Mouse (Mus musculus) heart, embryonic 12.5 days (tissue): ENCODE data around the gene Htra3. TPM values are rescaled to one million over a fixed set of nuclear protein-coding genes. Genes with fewer than 3 reads are reported as not detected.

Experiments used
- ATAC-seq: fragments of 200-750 bp; cut with Nextera tagmentation; 2 replicates; pipeline ENCODE4 v1.8.0; 2017; ENCODE audit warnings: moderate TSS enrichment, moderate library complexity; ENCODE audit not compliant: insufficient number of reproducible peaks, low FRiP score
- H3K27ac ChIP-seq: fragments of 300-500 bp; sonication (generic); 2 replicates; pipeline ENCODE4 v1.5.1; 2016; ENCODE audit warnings: mild to moderate bottlenecking, moderate library complexity; ENCODE audit not compliant: poor library complexity, severe bottlenecking
- H3K27me3 ChIP-seq: fragments of 300-500 bp; sonication (generic); replicated peaks from 2 replicates; pipeline ENCODE4 v1.6.1; 2016; ENCODE audit warnings: mild to moderate bottlenecking, moderate library complexity
- H3K36me3 ChIP-seq: fragments of 300-500 bp; sonication (generic); 2 replicates; pipeline ENCODE4 v1.6.1; 2016; ENCODE audit warnings: mild to moderate bottlenecking, moderate library complexity
- H3K4me1 ChIP-seq: fragments of 300-500 bp; sonication (generic); replicated peaks from 2 replicates; pipeline ENCODE4 v1.6.1; 2016; ENCODE audit warnings: mild to moderate bottlenecking
- H3K4me2 ChIP-seq: fragments of 300-500 bp; sonication (generic); 2 replicates; pipeline ENCODE4 v1.6.1; 2016; ENCODE audit warnings: mild to moderate bottlenecking, moderate library complexity
- H3K4me3 ChIP-seq: fragments of 300-500 bp; sonication (generic); 2 replicates; pipeline ENCODE4 v1.5.1; 2016; ENCODE audit warnings: mild to moderate bottlenecking
- H3K9ac ChIP-seq: fragments of 300-500 bp; sonication (generic); 2 replicates; pipeline ENCODE4 v1.6.1; 2016; ENCODE audit warnings: mild to moderate bottlenecking, moderate library complexity
- H3K9me3 ChIP-seq: fragments of 300-500 bp; sonication (generic); replicated peaks from 2 replicates; pipeline ENCODE4 v1.6.1; 2016; ENCODE audit warnings: mild to moderate bottlenecking, moderate library complexity
- WGBS: fragments of 180-500 bp; shearing (Covaris S2); methylation state at CpG from one replicate; pipeline ENCODE4 v1.1.7; 2016; 5-methylcytosine and 5-hydroxymethylcytosine counted together
- polyA plus RNA-seq: library from polyadenylated mRNA; unstranded; fragments of >200 nt; fragmentation: Nextera tagmentation; extraction: Ambion mirVana; gene quantifications from 2 replicates; pipeline ENCODE4 v1.2.1, GENCODE M21; 2016

Gene Htra3
- polyA plus RNA-seq, 1 experiment from 2014 or later: 4.3 TPM

DNA sequence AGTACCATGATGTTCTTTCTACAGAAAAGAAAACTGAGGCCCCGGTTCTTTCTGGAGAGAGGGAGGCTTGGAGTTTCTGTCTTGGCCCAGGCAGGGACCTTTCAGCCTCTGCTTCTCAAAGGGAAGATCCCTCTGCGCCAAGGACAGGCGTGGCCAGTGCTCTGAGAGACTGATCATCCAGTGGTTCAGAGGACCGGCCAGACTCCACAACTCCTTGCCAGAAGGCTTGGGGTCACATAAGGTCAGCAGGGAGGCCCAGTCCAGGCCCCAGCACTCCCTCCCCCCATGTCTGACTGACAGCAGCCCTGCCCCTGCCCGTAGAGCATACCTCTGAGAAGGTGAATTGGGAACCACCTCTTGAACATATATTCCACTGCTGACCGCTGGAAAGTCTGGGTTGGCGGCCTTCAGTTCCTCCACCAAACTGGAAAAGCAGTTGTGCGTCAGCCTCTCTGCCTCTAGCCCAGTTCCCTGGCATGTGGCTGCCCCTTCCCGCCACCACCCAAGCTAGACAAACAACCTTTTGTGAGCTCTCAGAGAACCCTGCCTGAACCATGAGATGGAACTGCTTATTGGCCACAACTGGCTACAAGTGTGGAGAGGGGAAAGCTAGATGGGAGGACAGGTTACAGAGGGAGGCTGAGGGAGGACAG is 25.7 kb downstream of the Htra3 start:
- Histone ChIP-seq H3K9ac (no peak overlapping the region), H3K27me3 (no peaks in the 10 kb centered on the region)

DNA sequence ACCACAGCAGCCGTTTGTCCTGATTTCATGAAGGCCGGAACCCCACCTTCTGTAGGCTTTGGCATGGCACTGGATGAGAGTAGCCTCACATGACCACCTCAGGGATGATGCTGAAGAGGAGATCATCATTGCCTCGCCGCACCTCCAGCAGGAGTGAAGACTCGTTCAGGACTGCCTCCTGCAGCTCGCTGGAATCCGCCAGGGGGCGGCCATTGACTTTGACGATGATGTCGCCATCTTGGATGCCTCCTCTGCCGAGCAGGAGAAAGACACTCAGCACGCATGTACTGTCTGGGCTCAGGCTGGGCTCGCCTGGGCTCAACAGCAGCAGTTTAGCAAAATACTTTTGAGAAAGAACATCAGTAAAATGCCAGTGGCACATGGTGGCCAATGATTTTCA is 26.7 kb downstream of the Htra3 start:
- Histone ChIP-seq H3K4me3 (no peak overlapping the region), H3K9me3 (no peaks in the 10 kb centered on the region), H3K27ac (no peak overlapping the region), H3K27me3 (no peaks in the 10 kb centered on the region), H3K4me1 (peaks cover 3% of the 10 kb centered on the region), H3K4me2 (no peak overlapping the region), H3K9ac (no peak overlapping the region), H3K36me3 (no peaks in the 10 kb centered on the region)
- WGBS: 83% methylated on average over 13 of the region's 13 CpGs
- ATAC-seq: no peak

More for the DNA sequence above, 25.7 kb downstream of the Htra3 start:
- 71% methylated on average over 9 of the region's 9 CpGs for whole genome bisulfite sequencing
- Histone ChIP-seq H3K9me3 (no peaks in the 10 kb centered on the region), H3K4me2 (no peak overlapping the region), H3K4me3 (no peak overlapping the region), H3K27ac (no peak overlapping the region), H3K4me1 (peaks cover 3% of the 10 kb centered on the region), H3K36me3 (no peaks in the 10 kb centered on the region)
- ATAC-seq: no peak

DNA sequence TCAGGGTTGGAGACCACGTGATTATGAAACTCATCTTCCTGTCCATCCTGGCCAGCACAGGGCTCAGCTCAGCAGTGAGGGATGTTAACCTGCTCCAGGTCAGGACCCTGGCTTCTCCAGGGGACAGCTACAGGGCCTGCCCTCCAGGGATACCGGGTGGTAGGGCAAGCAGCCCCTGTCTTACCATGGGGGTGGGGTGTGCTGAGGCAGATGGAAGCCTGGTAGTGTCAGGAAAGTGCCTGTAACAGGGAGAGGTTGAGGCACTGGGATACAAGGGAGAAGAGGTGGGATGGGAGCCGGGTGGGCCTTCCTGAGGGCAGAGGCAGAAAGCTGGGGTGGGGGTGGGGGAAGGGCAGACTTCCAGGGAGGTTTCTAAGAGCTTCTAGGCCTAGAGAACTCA is 27.3 kb downstream of the Htra3 start:
- Histone ChIP-seq H3K36me3 (no peaks in the 10 kb centered on the region), H3K27me3 (0 out of 2 replicates have a peak, but pooled peaks cover 5% of the 10 kb centered on the region), H3K4me3 (no peak overlapping the region), H3K9ac (no peak overlapping the region), H3K4me2 (no peak overlapping the region), H3K4me1 (peaks cover 3% of the 10 kb centered on the region), H3K9me3 (no peaks in the 10 kb centered on the region), H3K27ac (no peak overlapping the region)
- 0 out of 2 replicates have a peak, but pooled peaks have one; percentile 25 for ATAC-seq
- WGBS: 81% methylated on average over 3 of the region's 3 CpGs

GRCm38 (mm10) chr5:35648230-35648629 is 31.4 kb downstream of the Htra3 start:
- no peaks in the 10 kb centered on the region for H3K36me3 ChIP-seq
- 71% methylated on average over 2 of the region's 2 CpGs for WGBS
- H3K9me3 ChIP-seq: no peaks in the 10 kb centered on the region
- no peak overlapping the region for H3K9ac ChIP-seq
- no peak for ATAC-seq
- no peak overlapping the region for H3K27ac ChIP-seq
- H3K27me3 ChIP-seq: 0 out of 2 replicates have a peak, but pooled peaks cover 16% of the 10 kb centered on the region
- no peak overlapping the region for H3K4me3 ChIP-seq
- H3K4me2 ChIP-seq: no peak overlapping the region
- peaks cover 20% of the 10 kb centered on the region for H3K4me1 ChIP-seq

DNA sequence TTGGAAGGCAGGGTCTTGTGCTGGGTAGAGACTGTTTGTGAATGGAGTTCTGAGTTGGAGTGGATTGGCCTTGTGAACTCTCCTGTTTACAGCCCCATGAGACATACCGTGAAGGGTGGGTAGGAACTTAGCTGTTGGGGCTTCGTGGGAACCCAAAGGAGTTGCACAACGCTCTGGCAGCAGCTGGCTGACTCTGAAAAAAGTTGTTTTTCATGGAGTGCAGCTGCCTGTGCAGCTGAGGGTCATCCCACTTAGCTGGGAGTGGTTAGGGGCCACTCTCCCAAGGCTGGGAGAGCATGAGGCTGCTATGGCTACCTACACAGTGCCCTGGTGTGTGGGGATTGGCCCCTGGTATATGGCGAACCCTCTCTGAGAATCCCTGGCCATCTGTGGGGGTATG is 32.0 kb downstream of the Htra3 start:
- Histone ChIP-seq H3K9me3 (no peaks in the 10 kb centered on the region), H3K27me3 (0 out of 2 replicates have a peak, but pooled peaks cover 17% of the 10 kb centered on the region), H3K4me3 (no peak overlapping the region), H3K9ac (no peak overlapping the region), H3K27ac (no peak overlapping the region), H3K36me3 (no peaks in the 10 kb centered on the region), H3K4me1 (peaks cover 21% of the 10 kb centered on the region), H3K4me2 (no peak overlapping the region)
- 75% methylated on average over 4 of the region's 4 CpGs for WGBS
- ATAC-seq: no peak

- Histone ChIP-seq H3K27me3 (0 out of 2 replicates have a peak, but pooled peaks cover 17% of the 10 kb centered on the region), H3K4me3 (no peak overlapping the region), H3K36me3 (no peaks in the 10 kb centered on the region), H3K9me3 (no peaks in the 10 kb centered on the region), H3K4me1 (peaks cover 27% of the 10 kb centered on the region), H3K27ac (no peak overlapping the region), H3K9ac (no peak overlapping the region), H3K4me2 (no peak overlapping the region)
- ATAC-seq: no peak
- WGBS: 83% methylated on average over 1 of the region's 1 CpGs
These were observed 32.7 kb downstream of the Htra3 start for GRCm38 (mm10) chr5:35646927-35647326.

GRCm38 (mm10) chr5:35645938-35646493 is 33.6 kb downstream of the Htra3 start:
- no peak overlapping the region for H3K4me3 ChIP-seq
- ATAC-seq: no peak
- H3K9ac ChIP-seq: no peak overlapping the region
- H3K4me1 ChIP-seq: peaks cover 35% of the 10 kb centered on the region
- 71% methylated on average over 6 of the region's 6 CpGs for WGBS
- no peaks in the 10 kb centered on the region for H3K36me3 ChIP-seq
- H3K9me3 ChIP-seq: no peaks in the 10 kb centered on the region
- H3K27me3 ChIP-seq: 0 out of 2 replicates have a peak, but pooled peaks cover 17% of the 10 kb centered on the region
- no peak overlapping the region for H3K27ac ChIP-seq
- no peak overlapping the region for H3K4me2 ChIP-seq

- Histone ChIP-seq H3K27ac (no peak overlapping the region), H3K4me1 (peaks cover 35% of the 10 kb centered on the region), H3K9me3 (no peaks in the 10 kb centered on the region), H3K4me3 (no peak overlapping the region), H3K9ac (no peak overlapping the region), H3K27me3 (0 out of 2 replicates have a peak, but pooled peaks cover 17% of the 10 kb centered on the region), H3K36me3 (no peaks in the 10 kb centered on the region), H3K4me2 (no peak overlapping the region)
- 54% methylated on average over 4 of the region's 4 CpGs for WGBS
- ATAC-seq: no peak
These were observed 35.5 kb downstream of the Htra3 start for GRCm38 (mm10) chr5:35644082-35644481.

DNA sequence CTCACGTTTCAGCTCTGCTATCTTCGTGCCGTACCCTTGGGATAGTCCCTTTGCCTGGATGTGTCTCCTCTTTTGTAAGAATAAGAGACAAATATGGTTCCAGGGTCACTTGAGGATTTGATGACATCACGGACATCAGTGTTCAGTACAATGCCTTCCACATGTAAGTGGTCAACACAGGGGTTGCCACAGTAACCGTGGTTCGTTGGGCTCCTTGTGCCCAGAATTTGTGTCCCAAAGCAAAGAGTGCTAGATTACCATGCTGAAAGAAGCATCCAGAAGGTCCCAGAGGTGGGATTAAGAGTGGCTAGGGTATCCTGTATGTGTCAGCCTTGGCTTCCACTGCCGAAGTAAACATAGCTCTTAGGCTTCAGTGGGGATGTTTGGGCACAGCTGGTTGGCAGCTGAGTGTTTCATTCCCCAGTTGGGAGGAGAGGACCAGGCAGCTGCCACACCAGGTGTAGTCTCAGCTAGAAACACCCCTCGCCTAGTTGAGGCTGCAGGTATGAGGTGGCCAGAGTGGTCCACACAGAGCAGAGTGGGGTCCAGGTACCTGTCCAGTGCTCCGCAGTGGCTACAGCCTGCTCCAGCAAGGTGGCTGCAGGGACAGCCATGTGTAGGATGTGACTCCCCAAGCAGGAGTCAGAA is 36.1 kb downstream of the Htra3 start:
- no peak overlapping the region for H3K4me3 ChIP-seq
- H3K36me3 ChIP-seq: no peaks in the 10 kb centered on the region
- H3K4me1 ChIP-seq: peaks cover 35% of the 10 kb centered on the region
- no peak overlapping the region for H3K27ac ChIP-seq
- no peak overlapping the region for H3K4me2 ChIP-seq
- WGBS: 77% methylated on average over 9 of the region's 9 CpGs
- H3K9me3 ChIP-seq: no peaks in the 10 kb centered on the region
- ATAC-seq: no peak
- 0 out of 2 replicates have a peak, but pooled peaks cover 17% of the 10 kb centered on the region for H3K27me3 ChIP-seq
- H3K9ac ChIP-seq: no peak overlapping the region

DNA sequence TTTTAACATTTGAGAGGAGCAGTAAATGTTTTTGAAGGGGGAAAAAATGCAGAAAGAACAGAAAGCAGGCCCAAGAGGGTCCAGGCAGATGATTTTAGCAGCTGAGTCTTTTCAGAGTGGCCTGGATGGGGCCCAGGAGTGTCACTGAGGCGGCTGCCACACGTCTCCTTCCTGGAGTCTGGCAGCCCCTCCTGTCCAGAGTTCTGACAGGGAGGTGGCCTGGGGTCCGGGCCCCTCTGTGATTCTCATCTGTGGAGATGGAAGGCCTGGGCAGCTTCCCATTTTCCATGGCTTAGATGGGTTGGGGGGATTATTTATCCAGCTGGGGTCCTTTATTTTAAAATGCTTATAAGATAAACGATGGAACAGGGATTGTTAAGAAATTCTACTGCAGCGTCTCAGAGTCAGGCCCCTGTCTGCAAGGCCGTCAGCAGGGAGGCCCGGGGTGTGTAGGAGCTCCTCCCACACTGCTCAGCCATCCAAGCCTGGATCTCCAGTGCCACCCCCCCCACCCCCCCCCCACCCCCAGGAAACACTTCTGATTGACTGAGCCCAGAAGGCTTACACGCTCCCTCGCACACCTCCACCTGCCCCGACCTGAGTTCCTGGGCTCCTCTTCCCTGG is 37.5 kb downstream of the Htra3 start:
- peaks cover 19% of the 10 kb centered on the region; the same call in 1 of the 2 replicates for H3K27me3 ChIP-seq
- ATAC-seq: no peak
- H3K4me1 ChIP-seq: peaks cover 35% of the 10 kb centered on the region
- no peaks in the 10 kb centered on the region for H3K36me3 ChIP-seq
- WGBS: 47% methylated on average over 10 of the region's 10 CpGs
- H3K9ac ChIP-seq: no peak overlapping the region; the same call in 1 of the 2 replicates
- no peak overlapping the region for H3K4me3 ChIP-seq
- H3K27ac ChIP-seq: no peak overlapping the region
- H3K4me2 ChIP-seq: no peak overlapping the region
- no peaks in the 10 kb centered on the region for H3K9me3 ChIP-seq

DNA sequence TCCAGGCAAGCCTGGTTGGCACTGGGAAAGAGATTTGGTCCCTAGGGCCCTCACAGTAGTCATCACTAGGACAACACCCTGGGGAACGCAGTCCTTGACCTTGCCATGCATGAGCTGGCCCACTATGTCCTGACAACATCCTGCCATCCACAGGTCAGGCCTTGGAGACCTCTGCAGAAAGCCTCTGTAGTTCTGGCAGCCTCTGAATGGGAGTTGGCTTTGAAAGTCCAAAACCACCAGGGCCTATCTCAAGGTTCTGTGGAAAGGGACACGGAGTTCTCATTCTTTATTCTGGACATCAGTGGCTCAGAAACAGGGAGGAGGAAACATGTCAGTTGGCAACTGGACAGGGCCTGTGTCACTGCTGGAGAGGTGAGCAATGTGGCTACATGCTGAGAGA is 43.6 kb downstream of the Htra3 start:
- no peak overlapping the region for H3K4me3 ChIP-seq
- ATAC-seq: no peak

More for the DNA sequence above, 43.6 kb downstream of the Htra3 start:
- Histone ChIP-seq H3K4me1 (peaks cover 8% of the 10 kb centered on the region; the same call in 1 of the 2 replicates), H3K4me2 (no peak overlapping the region), H3K27me3 (peaks cover 30% of the 10 kb centered on the region), H3K9me3 (no peaks in the 10 kb centered on the region), H3K36me3 (no peaks in the 10 kb centered on the region), H3K9ac (no peak overlapping the region), H3K27ac (no peak overlapping the region)
- 60% methylated on average over 2 of the region's 2 CpGs for WGBS
